Mouse (Mus musculus): ENCODE results near the gene Bank1. TPM values are rescaled to one million over a fixed set of nuclear protein-coding genes. Genes with fewer than 3 reads are reported as not detected.

The Bank1 gene
- total and polyA plus RNA-seq, 3 experiments: 0.11 TPM; not detected in 2

GRCm38 (mm10) chr3:136287883-136288282, 38.0 kb downstream of the Bank1 start:
- DNase-seq (ENCODE audit: low spot score) (no peak), ATAC-seq (ENCODE audit: extremely low read depth, insufficient number of reproducible peaks, low FRiP score, poor library complexity, severe bottlenecking) (no peak)
- Histone ChIP-seq H3K36me3 (replicated peaks) (no peaks in the 10 kb centered on the region), H3K4me3 (ENCODE audit: low read depth, low read length) (no peak overlapping the region), H3K27me3 (ENCODE audit: insufficient read depth, low read length) (no peaks in the 10 kb centered on the region), H3K4me1 (ENCODE audit: insufficient read depth, low read depth, low read length) (no peaks in the 10 kb centered on the region), H3K9me3 (replicated peaks) (no peaks in the 10 kb centered on the region)
- TF ChIP-seq CTCF (IDR thresholded peaks at IDR 0.05; ENCODE audit: low read depth, low read length) (no peak), GATA1 (IDR thresholded peaks at IDR 0.05; ENCODE audit: borderline replicate concordance, low read length) (no peak), TAL1 (conservative IDR thresholded peaks at IDR 0.05; ENCODE audit: low read depth, low read length) (no peak)

DNA sequence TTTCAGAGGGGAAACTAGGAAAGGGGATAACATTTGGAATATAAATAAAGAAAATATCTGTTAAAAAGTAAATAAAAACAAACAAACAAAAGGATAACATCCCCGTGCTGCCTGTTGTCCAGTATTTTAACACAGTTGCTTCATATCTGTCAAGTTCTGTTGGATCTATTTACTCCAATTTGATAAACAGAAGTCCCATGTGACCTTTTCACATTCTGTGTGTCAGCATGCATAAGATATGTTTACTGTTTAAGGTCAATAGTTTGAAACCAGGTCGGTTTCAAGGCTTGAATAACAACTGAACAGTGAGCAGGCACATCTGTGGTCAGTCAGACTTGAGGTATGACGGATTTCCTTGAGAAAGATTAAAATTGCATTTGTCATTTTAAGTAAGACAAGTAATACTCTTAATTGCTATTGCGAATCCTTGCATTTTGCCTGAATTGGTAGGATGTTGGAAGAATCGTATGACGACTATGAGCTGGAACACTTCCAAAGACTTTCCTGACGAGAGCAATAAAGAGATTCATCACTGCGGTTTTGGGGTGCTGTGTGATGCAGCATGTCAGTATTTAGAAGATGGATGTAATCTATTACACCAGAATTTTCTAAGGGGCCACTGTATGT, 60.8 kb downstream of the Bank1 start:
- Histone ChIP-seq H3K9me3 (replicated peaks) (no peaks in the 10 kb centered on the region), H3K4me1 (ENCODE audit: insufficient read depth, low read depth, low read length) (no peaks in the 10 kb centered on the region), H3K36me3 (replicated peaks) (no peaks in the 10 kb centered on the region), H3K4me3 (ENCODE audit: low read depth, low read length) (no peak overlapping the region), H3K27me3 (ENCODE audit: insufficient read depth, low read length) (no peaks in the 10 kb centered on the region)
- ATAC-seq (ENCODE audit: extremely low read depth, insufficient number of reproducible peaks, low FRiP score, poor library complexity, severe bottlenecking): no peak
- no peak for DNase-seq (ENCODE audit: low spot score)
- no peak for TF ChIP-seq CTCF (IDR thresholded peaks at IDR 0.05; ENCODE audit: low read depth, low read length)
- no peak for TF ChIP-seq POLR2AphosphoS5 (IDR thresholded peaks at IDR 0.05; ENCODE audit: insufficient replicate concordance, low read depth, low read length)
- TF ChIP-seq TAL1 (conservative IDR thresholded peaks at IDR 0.05; ENCODE audit: low read depth, low read length): no peak
- no peak for TF ChIP-seq GATA1 (IDR thresholded peaks at IDR 0.05; ENCODE audit: borderline replicate concordance, low read length)
- no peak for TF ChIP-seq GATA2 (IDR thresholded peaks at IDR 0.05; ENCODE audit: borderline replicate concordance, low read depth, low read length)

- DNase-seq (ENCODE audit: low spot score): no peak
- TF ChIP-seq POLR2AphosphoS5 (IDR thresholded peaks at IDR 0.05; ENCODE audit: insufficient replicate concordance, low read depth, low read length) (no peak), GATA2 (IDR thresholded peaks at IDR 0.05; ENCODE audit: borderline replicate concordance, low read depth, low read length) (no peak), GATA1 (IDR thresholded peaks at IDR 0.05; ENCODE audit: borderline replicate concordance, low read length) (no peak), CTCF (IDR thresholded peaks at IDR 0.05; ENCODE audit: low read depth, low read length) (no peak), TAL1 (conservative IDR thresholded peaks at IDR 0.05; ENCODE audit: low read depth, low read length) (no peak)
- no peaks in the 10 kb centered on the region for H3K36me3 ChIP-seq (replicated peaks)
- no peak overlapping the region for H3K4me3 ChIP-seq (ENCODE audit: low read depth, low read length)
- H3K4me1 ChIP-seq (ENCODE audit: insufficient read depth, low read depth, low read length): no peaks in the 10 kb centered on the region
- H3K27me3 ChIP-seq (ENCODE audit: insufficient read depth, low read length): no peaks in the 10 kb centered on the region
- no peak for ATAC-seq (ENCODE audit: extremely low read depth, insufficient number of reproducible peaks, low FRiP score, poor library complexity, severe bottlenecking)
- H3K9me3 ChIP-seq (replicated peaks): no peaks in the 10 kb centered on the region
These were observed 68.1 kb downstream of the Bank1 start for GRCm38 (mm10) chr3:136257761-136258160.

GRCm38 (mm10) chr3:136254713-136255112, 71.2 kb downstream of the Bank1 start:
- Histone ChIP-seq H3K4me1 (ENCODE audit: insufficient read depth, low read depth, low read length) (no peaks in the 10 kb centered on the region), H3K9me3 (replicated peaks) (no peaks in the 10 kb centered on the region), H3K36me3 (replicated peaks) (no peaks in the 10 kb centered on the region), H3K4me3 (ENCODE audit: low read depth, low read length) (no peak overlapping the region), H3K27me3 (ENCODE audit: insufficient read depth, low read length) (no peaks in the 10 kb centered on the region)
- DNase-seq (ENCODE audit: low spot score): no peak
- no peak for ATAC-seq (ENCODE audit: extremely low read depth, insufficient number of reproducible peaks, low FRiP score, poor library complexity, severe bottlenecking)
- TF ChIP-seq GATA2 (IDR thresholded peaks at IDR 0.05; ENCODE audit: borderline replicate concordance, low read depth, low read length): no peak
- TF ChIP-seq TAL1 (conservative IDR thresholded peaks at IDR 0.05; ENCODE audit: low read depth, low read length): no peak
- TF ChIP-seq POLR2AphosphoS5 (IDR thresholded peaks at IDR 0.05; ENCODE audit: insufficient replicate concordance, low read depth, low read length): no peak
- TF ChIP-seq CTCF (IDR thresholded peaks at IDR 0.05; ENCODE audit: low read depth, low read length): no peak
- no peak for TF ChIP-seq GATA1 (IDR thresholded peaks at IDR 0.05; ENCODE audit: borderline replicate concordance, low read length)

GRCm38 (mm10) chr3:136252820-136253219, 73.0 kb downstream of the Bank1 start:
- Histone ChIP-seq H3K9me3 (replicated peaks) (no peaks in the 10 kb centered on the region), H3K4me1 (ENCODE audit: insufficient read depth, low read depth, low read length) (no peaks in the 10 kb centered on the region), H3K36me3 (replicated peaks) (no peaks in the 10 kb centered on the region), H3K4me3 (ENCODE audit: low read depth, low read length) (no peak overlapping the region), H3K27me3 (ENCODE audit: insufficient read depth, low read length) (no peaks in the 10 kb centered on the region)
- ATAC-seq (ENCODE audit: extremely low read depth, insufficient number of reproducible peaks, low FRiP score, poor library complexity, severe bottlenecking): no peak; the same call in 1 of the 2 replicates
- TF ChIP-seq GATA2 (IDR thresholded peaks at IDR 0.05; ENCODE audit: borderline replicate concordance, low read depth, low read length): no peak
- no peak for TF ChIP-seq POLR2AphosphoS5 (IDR thresholded peaks at IDR 0.05; ENCODE audit: insufficient replicate concordance, low read depth, low read length)
- TF ChIP-seq TAL1 (conservative IDR thresholded peaks at IDR 0.05; ENCODE audit: low read depth, low read length): no peak
- no peak for TF ChIP-seq GATA1 (IDR thresholded peaks at IDR 0.05; ENCODE audit: borderline replicate concordance, low read length)
- no peak for TF ChIP-seq CTCF (IDR thresholded peaks at IDR 0.05; ENCODE audit: low read depth, low read length)
- DNase-seq (ENCODE audit: low spot score): no peak

- Histone ChIP-seq H3K27me3 (ENCODE audit: insufficient read depth, low read length) (no peaks in the 10 kb centered on the region), H3K4me3 (ENCODE audit: low read depth, low read length) (no peak overlapping the region), H3K36me3 (replicated peaks) (no peaks in the 10 kb centered on the region), H3K9me3 (replicated peaks) (no peaks in the 10 kb centered on the region), H3K4me1 (ENCODE audit: insufficient read depth, low read depth, low read length) (no peaks in the 10 kb centered on the region)
- DNase-seq (ENCODE audit: low spot score) (no peak), ATAC-seq (ENCODE audit: extremely low read depth, insufficient number of reproducible peaks, low FRiP score, poor library complexity, severe bottlenecking) (no peak)
- no peak for TF ChIP-seq CTCF (IDR thresholded peaks at IDR 0.05; ENCODE audit: low read depth, low read length)
- no peak for TF ChIP-seq GATA1 (IDR thresholded peaks at IDR 0.05; ENCODE audit: borderline replicate concordance, low read length)
- no peak for TF ChIP-seq TAL1 (conservative IDR thresholded peaks at IDR 0.05; ENCODE audit: low read depth, low read length)
These were observed 74.3 kb downstream of the Bank1 start for GRCm38 (mm10) chr3:136251578-136251977.
